Mouse (Mus musculus): ENCODE data around the gene Zfp691.

GRCm38 (mm10) chr4:119140126-119140525 lies 33.9 kb downstream of the Zfp691 start:
- peak; percentile 62; the same call in 1 of the 2 replicates for TF ChIP-seq EP300 (IDR thresholded peaks at IDR 0.05; ENCODE audit: insufficient read depth, low read depth, low read length)
- TF ChIP-seq CTCF (IDR thresholded peaks at IDR 0.05; ENCODE audit: low read depth, low read length) = peak; percentile 94
- no peak for TF ChIP-seq POLR2A (IDR thresholded peaks at IDR 0.05; ENCODE audit: insufficient read depth, low read length)
